Mouse (Mus musculus): ENCODE data around the gene Tpmt. TPM values are rescaled to one million over a fixed set of nuclear protein-coding genes. Genes with fewer than 3 reads are reported as not detected.
A peak's percentile ranks its signal among the peaks of the same experiment; 100 is the strongest.

The Tpmt gene
- total RNA-seq, 1 experiment from 2014 or later, result 3.5 TPM

DNA sequence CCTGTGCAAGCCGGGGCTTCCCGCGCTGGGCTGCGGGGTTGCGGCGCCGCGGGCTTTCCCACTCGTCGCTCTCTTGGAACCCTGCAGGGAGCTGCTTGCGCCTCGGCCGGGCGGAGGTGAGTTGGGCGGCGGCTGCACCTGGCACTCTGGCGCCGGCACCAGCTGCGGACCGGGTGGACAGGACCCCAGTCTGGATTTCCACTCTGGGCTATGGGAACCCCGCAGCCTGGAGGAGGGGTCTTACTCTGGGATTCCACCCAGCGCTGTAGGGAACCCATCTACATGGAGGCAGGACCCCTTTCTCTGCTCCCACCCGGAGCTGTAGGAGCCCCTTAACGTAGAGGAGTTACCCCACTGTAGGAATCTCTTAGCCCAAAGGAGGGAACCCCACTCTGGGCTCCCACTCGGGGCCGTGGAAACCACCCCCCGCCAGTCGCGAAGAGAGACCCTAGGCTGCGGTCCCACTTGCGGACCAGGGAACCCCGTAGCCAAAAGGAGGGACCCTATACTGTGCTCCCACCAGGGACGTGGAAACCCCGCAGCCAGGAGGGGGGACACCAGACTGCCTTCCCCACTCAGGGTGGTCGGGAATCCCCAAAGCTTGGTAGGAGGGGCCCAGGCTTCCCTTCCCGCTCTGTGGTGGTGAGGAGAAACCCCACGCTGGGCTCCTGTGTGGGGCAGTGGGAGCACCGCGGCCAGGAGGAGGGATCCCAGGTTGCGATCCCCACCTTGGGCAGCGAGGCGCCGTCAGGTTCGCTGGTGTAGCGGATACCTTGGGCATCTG is 512 bp downstream of the Tpmt start:
- ATAC-seq (replicated peaks; ENCODE audit: insufficient number of reproducible peaks, low FRiP score, low TSS enrichment, poor library complexity, severe bottlenecking), result no peak

DNA sequence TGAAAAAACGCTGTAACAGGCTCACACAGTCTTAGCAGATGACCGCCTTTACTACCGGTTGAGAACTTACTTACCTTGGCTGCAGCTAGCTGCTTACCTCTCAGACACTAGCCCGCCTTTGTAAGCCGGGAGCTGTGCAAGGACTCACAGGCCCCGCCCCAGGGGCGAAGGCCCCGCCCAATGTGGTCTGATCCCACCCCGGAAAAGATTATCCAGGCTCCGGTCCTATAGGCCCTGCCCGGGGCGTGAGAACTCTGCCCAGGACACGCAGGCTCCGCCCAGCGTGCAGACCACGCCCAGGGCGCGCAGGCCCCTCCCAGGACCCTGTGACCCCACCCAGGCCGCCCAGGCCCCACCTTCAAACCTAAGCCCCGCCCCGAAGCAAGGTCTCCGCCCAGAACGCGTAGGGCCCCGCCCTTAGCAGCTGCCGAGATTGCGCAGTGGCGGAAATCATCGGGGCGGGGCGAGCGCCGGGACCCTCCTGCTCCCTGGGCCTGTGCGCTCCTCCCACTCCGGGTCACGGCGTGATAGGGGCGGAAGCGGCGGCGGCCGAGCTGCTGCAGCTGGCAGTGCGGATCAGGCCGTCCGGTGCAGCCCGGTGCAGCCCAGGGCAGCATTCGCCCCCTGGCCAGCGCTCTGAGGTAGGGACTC is 1.4 kb downstream of the Tpmt start, which contains the start of gene Kdm1b:
Gene Kdm1b (plus strand): TSS at position 470 of the 651 bp plus-strand sequence.
- ATAC-seq (replicated peaks; ENCODE audit: insufficient number of reproducible peaks, low FRiP score, low TSS enrichment, poor library complexity, severe bottlenecking), result peak; percentile 94

DNA sequence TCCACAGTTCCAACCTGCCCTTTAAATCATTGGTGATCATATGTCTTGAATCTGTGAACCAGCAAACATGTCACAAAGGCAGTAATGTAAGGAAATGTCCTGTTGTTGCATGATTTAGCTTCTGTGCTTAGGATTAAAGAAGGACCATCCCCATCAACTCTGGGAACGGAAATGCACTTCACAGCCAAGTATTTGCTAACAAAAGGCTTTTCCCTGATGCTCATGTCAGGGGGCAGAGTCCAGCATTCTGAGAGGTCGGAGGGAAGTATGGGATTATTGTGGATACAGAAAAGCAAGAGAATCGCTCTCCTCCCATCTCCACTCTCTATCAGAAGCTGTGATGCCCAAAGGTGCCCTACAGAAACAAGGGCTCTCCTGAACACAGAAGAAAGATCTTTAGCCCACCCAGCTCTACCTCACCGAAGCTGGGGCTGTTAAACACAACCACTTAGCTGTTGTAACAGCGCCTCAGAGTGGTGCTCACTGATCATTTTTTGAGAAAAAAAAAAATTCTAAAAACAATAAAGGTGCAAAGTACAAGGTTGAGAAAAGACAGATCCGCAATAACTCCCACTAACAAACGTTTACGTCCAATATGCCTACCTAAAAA is 2.4 kb downstream of the Tpmt start:
- ATAC-seq (replicated peaks; ENCODE audit: insufficient number of reproducible peaks, low FRiP score, low TSS enrichment, poor library complexity, severe bottlenecking), result no peak

DNA sequence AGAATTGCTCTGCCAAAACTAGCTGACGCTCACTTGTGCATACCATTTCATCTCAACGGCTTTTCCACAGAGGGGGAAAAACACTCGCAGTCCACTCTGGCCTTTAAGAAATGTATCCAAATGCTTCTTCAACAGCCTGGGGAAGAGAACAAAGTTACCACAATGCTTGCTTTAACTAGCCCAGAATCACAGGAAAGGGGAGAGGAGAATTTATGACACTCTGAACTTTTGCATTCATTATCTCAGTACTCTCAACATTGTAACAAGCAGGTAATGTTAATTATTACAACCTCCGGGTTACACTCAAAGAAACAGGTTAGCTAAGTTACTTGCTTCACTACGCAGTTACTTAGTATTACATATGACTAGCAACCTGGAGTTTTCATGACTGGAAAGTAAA is 4.5 kb downstream of the Tpmt start:
- no peak for ATAC-seq (replicated peaks; ENCODE audit: insufficient number of reproducible peaks, low FRiP score, low TSS enrichment, poor library complexity, severe bottlenecking)

DNA sequence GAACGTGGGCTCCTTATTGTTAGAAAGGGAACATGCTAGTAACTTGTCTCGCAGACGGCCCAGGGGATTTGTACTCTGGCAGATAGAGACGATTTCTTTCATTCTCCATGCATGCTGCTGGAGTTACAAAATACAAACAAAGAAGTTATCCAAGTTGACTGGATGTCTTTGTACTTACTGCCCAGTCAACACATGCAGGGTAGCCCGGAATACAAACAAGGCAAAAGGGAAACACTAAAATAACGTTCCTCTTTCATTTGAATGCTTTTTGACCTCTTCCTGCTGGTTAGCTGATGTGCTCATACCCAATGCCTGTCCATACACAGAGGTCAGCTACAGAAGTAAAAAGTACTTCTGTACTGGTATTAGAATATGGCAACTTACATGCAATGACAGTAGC is 6.6 kb downstream of the Tpmt start:
- ATAC-seq (replicated peaks; ENCODE audit: insufficient number of reproducible peaks, low FRiP score, low TSS enrichment, poor library complexity, severe bottlenecking), result no peak

DNA sequence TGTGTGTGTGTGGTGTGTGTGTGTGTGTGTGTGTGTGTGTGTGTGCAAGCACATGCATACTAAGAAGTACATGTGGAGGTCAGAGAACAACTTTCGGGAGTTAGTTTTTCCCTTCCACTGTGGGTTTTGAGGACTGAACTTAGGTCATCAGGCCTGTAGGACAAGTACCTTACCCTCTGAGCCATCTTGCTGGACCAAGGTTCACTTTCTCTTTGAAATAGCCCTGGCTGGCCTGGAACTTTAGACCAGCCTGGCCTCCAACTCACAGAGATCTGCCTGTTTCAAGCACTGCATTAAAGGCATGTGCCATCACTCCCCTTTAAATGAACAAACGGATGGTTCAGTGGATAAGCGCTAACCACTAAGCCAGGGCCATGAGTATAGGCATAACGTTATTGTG is 10.9 kb downstream of the Tpmt start:
- no peak for ATAC-seq (replicated peaks; ENCODE audit: insufficient number of reproducible peaks, low FRiP score, low TSS enrichment, poor library complexity, severe bottlenecking)

DNA sequence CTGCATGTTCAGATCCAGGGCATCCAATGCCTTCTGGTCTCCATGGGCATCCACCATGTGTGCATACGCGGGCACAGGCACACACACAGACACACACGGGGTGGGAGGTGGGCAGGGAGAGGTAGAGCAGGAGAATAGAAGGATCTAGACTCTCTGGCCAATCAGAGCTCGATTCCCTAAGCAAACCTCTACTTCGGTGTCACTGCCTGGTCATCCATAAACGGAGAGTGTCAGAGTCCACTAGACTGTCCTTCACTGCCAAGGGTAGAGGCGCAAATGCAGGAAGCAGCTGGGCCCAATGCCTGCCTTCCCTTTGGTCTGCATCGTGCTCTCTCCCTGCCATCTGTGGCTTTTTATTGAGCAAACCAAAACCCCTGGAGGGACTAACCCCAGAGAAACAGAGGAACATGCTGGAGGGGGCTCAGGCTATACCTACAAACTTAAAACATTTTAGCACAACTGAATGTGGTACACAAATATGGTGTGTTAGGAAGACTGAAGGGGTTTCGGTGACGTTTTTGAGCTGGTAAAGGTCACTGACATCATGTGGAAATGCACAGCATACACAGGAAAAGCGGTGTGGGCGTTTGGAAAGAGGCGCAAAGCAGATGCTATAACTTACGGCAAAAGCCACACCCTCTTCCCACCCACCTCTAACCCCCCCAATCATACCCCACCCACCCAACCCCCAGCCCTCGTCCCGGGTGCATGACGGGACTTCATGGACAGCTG is 14.0 kb downstream of the Tpmt start:
- ATAC-seq (replicated peaks; ENCODE audit: insufficient number of reproducible peaks, low FRiP score, low TSS enrichment, poor library complexity, severe bottlenecking), result no peak

DNA sequence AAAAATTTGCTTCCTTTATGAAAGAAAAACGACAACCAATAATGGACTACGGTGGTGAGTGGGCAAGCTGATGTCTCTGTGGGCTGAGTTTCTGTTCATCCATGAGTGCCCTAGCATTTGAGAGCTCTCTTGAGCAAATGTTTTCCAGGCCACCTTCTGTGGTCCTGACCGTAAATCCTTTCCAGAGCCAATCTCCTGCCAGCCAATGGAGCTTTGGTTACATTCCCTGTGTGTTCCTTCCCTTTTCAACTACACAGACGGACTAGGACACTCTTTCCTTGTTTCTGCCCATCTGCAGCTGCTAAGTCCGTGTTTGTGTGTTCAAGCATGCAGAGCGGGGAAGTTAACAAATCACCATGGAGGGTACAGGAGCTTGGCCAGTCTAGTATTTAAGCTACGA is 23.7 kb downstream of the Tpmt start:
- no peak for ATAC-seq (replicated peaks; ENCODE audit: insufficient number of reproducible peaks, low FRiP score, low TSS enrichment, poor library complexity, severe bottlenecking)

DNA sequence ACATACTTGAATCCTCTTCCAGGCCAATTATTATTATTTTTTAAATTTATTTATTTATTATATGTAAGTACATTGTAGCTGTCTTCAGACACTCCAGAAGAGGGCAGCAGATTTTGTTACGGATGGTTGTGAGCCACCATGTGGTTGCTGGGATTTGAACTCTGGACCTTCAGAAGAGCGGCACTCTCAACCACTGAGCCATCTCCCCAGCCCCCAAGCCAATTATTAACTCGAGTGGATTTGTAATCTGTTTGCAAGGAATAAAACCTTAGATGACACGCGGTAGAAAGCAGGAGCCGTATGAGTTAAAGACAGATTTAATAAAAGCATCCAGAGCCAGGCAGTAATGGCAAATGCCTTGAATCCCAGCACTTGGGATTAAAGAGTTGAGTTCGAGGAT is 24.8 kb downstream of the Tpmt start:
- no peak for ATAC-seq (replicated peaks; ENCODE audit: insufficient number of reproducible peaks, low FRiP score, low TSS enrichment, poor library complexity, severe bottlenecking)

DNA sequence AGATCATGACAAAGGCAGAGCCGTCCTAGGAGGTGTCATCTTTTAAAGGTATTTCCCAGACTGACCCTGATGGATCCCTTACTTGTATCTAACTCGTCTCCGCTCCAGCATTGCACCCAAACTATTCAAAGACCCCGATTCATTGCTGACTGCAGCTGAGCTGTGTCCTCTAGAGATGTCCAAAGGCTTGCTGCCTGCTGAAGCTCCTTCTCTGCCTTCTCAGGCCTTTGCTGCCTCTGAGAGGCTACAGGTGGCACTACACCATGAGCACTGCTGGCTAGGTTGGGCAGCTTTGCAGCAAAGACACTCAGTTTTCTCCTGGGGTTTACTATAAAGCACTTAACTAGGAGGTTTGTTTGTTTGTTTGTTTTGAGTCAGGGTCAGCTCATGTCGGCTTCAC is 27.3 kb downstream of the Tpmt start:
- no peak for ATAC-seq (replicated peaks; ENCODE audit: insufficient number of reproducible peaks, low FRiP score, low TSS enrichment, poor library complexity, severe bottlenecking)

DNA sequence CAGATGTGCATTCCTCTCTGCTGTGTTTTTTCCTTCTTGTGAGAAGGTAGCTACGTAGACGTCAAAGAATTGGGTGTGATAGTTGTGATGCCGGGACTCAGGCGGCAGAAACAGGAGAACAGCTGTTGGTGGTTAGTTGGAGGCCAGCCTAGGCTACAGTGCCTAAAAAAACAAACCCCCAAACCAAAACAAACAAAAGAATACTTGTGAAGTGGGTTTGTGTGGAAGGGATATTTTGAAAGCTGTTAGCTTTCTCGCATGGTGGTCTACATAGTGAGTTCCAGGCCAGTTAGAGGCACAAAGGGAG is 29.4 kb downstream of the Tpmt start:
- ATAC-seq (replicated peaks; ENCODE audit: insufficient number of reproducible peaks, low FRiP score, low TSS enrichment, poor library complexity, severe bottlenecking), result no peak

DNA sequence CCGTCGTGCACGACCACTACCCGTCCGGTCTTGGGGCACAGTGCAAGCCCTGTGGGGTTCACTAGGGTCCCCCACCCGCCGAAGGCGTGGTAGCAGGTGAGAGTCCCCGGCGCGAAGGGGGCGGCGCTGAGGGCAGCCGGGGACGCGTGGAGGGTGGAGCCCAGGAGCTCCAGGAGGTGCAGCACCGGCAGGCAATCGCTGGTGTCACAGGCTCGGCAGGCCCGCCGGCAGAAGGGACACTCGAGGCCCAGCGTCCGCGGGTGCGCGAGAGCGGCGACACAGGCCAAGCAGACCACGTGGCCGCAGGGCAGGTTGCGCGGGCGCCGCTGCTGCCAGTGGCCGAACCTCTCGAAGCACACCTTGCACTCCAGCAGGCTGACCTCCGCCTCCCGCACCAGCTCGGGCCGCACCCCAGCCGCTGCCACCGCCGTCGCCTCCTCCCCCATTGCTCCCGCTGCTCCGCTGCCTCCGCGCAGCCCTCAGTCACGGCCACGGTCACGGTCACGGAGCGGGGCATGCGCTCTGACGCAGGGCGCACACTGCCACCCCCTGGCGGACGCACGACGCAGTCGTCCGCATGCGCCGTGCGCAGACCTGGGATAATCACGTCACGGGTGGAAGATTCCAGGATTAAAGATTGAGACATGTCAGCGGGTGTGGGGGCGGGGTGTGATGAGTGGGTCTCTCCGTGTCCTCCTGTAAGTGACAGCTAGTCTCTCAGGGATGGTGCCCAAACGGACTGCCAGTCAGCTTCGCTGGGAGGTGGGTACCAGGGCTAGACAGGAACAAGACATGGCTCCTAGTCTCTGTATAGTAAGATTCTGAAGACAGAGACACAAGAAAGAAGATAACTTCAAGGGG is 30.0 kb downstream of the Tpmt start, which contains the start of gene Nhlrc1:
Gene Nhlrc1 (minus strand): TSS at position 517 of the 861 bp plus-strand sequence.
- ATAC-seq (replicated peaks; ENCODE audit: insufficient number of reproducible peaks, low FRiP score, low TSS enrichment, poor library complexity, severe bottlenecking), result peak; percentile 79

DNA sequence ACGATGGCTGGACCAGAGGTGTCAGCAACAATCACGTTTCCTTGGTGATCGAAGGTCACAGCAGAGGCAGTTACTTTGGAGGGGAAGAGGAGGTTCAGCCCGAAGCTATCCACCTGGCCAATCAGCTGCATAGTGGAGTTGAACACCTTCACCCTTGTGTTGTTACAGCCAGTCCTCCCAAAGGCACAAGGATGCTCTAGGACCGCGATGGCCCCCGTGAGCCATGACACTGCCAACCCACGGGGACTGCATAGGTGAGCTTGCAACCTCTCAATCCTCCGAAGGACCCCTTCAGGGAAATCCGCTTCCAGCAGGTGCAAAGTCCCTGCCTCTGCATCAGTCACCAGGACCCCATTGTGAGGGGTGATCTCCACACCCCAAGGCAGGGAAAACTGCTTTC is 30.8 kb downstream of the Tpmt start:
- ATAC-seq (replicated peaks; ENCODE audit: insufficient number of reproducible peaks, low FRiP score, low TSS enrichment, poor library complexity, severe bottlenecking), result no peak

DNA sequence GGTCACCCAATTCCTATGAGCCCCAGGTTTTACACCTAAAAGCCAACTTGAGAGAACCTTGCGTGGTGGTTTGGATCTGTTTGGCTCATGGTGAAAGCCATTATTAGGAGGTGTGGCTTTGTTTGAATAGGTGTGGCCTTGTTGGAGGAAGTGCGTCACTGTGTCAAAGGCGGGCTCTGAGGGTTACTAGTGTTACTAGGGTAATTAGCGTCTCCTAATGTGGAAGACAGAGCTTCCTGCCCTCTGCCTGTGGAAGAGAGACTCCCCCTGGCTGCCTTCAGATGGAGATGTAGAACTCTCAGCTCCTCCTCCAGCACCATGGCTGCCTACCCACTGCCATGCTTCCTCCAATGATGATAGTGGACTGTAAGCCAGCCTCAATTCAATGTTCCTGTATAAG is 42.9 kb downstream of the Tpmt start:
- ATAC-seq (replicated peaks; ENCODE audit: insufficient number of reproducible peaks, low FRiP score, low TSS enrichment, poor library complexity, severe bottlenecking), result no peak

DNA sequence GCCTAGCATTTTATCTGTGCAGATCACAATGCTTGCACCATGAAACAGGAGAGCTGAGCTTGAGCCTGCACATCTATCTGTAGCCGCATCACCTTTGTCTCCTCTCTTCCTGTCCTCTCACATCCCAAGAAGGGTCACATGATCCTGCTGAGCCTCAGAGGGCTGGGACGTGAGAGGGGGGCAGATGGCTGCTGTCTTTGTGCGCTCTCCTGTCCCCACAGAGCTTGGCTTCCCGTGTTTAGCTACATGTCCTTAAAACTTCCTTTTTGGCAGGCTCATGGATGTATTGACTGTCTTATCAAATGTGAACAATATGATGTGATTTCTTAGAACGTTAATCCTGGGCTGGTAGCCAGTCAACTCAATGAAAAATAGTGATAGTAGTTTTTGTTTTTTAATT is 45.0 kb downstream of the Tpmt start:
- ATAC-seq (replicated peaks; ENCODE audit: insufficient number of reproducible peaks, low FRiP score, low TSS enrichment, poor library complexity, severe bottlenecking), result no peak

DNA sequence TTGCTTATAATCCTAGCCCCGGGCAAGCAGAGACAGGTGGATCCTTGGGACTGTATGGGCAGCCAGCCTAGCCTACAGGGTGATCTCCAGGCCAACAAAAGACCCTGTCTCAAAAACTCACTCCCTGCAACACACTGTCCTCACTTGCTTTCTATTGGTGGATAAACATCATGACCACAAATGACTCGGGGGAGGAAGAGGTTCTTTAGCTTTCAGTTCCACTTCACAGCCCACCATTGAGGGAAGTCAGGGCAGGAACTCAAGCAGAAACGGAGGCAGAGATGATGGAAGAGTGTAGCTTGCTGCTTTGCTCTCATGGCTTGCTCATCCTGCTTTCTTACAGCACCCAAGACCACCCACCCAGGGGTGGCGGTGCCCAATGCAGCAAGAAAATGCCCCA is 47.2 kb downstream of the Tpmt start:
- ATAC-seq (replicated peaks; ENCODE audit: insufficient number of reproducible peaks, low FRiP score, low TSS enrichment, poor library complexity, severe bottlenecking), result no peak

DNA sequence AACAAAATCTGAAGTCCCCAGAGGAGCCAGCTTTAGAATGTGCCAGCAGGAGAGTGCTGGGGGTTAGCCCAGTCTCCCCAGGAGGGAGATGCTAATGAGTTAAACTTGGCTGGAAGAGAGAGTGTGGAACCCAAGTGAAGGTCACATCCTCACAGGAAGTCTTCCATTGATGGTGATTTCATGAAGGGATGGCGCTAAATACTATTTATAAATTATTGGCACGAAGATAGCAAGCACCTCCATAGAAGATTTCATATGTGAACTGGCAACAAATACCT is 51.3 kb downstream of the Tpmt start:
- ATAC-seq (replicated peaks; ENCODE audit: insufficient number of reproducible peaks, low FRiP score, low TSS enrichment, poor library complexity, severe bottlenecking), result no peak

DNA sequence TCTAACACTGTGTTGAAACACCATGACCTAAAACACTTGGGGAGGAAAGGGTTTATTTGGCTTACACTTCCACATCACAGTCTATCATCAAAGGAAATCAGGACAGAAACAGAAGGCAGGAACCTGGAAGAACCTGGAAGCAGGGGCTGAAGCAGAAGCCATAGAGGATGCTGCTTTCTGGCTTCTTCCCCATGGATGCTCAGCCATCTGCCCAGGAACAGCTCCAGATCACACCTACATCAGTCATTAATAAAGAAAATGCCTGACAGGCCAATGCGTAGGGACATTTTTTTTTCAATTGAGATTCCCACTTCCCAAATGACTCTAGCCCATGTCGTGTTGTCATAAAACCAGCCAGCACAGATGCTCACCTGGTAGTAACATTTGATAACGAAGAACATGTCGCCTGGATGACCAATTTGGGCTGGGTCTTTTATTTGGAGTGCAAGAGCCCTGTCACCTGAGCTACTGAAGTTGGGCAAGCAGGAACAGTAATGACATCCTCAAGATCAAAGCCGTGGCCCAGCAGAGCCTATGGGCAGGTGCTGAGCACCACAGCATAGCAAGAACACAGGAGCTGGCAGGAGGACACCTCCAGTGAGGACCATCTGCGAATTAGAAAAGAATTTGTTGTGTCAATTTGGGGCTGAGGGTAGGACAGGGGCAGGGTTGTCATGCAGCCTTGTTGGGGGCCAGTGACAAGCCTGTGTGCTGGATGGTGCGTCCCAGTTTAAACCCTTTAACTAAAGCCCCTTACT is 51.8 kb downstream of the Tpmt start:
- ATAC-seq (replicated peaks; ENCODE audit: insufficient number of reproducible peaks, low FRiP score, low TSS enrichment, poor library complexity, severe bottlenecking), result no peak

Measured in monocyte, adult 5-6 weeks (primary cell).